Mouse (Mus musculus) myocyte (in vitro differentiated cells): ENCODE results near the gene Ctsf. TPM values are rescaled to one million over a fixed set of nuclear protein-coding genes. Genes with fewer than 3 reads are reported as not detected.

Experiments
- H3K27me3 ChIP-seq: one replicate; pipeline ENCODE4 v1.6.1; 2011; ENCODE audit not compliant: control insufficient read depth, insufficient read depth, insufficient read length
- H3K36me3 ChIP-seq: one replicate; pipeline ENCODE4 v1.6.1; 2011; ENCODE audit not compliant: control insufficient read depth, insufficient read depth
- H3K4me2 ChIP-seq: one replicate; pipeline ENCODE4 v1.6.1; 2011; ENCODE audit warnings: low read depth, control low read depth
- H3K4me3 ChIP-seq: one replicate; pipeline ENCODE4 v1.5.1; 2011; ENCODE audit warnings: mild to moderate bottlenecking, control low read depth, moderate library complexity
- H3K79me2 ChIP-seq: one replicate; pipeline ENCODE4 v1.6.1; 2011; ENCODE audit not compliant: control insufficient read depth, insufficient read depth
- H3ac ChIP-seq: one replicate; pipeline ENCODE4 v1.6.1; 2011; ENCODE audit not compliant: control insufficient read depth, insufficient read length
- CEBPB ChIP-seq: IDR thresholded peaks from 2 replicates; pipeline ENCODE4 v1.6.1; 2011; ENCODE audit warnings: mild to moderate bottlenecking, moderate library complexity; ENCODE audit not compliant: poor library complexity, insufficient read depth, severe bottlenecking
- E2F4 ChIP-seq: IDR thresholded peaks from one replicate; pipeline ENCODE4 v1.6.1; 2011; ENCODE audit warnings: mild to moderate bottlenecking, control low read depth, moderate library complexity; ENCODE audit not compliant: insufficient read depth
- MAX ChIP-seq: IDR thresholded peaks from one replicate; pipeline ENCODE4 v1.6.1; 2011; ENCODE audit warnings: low read depth, mild to moderate bottlenecking, control low read depth
- MYOD1 ChIP-seq, 3 experiments: IDR thresholded peaks; one replicate each; pipeline ENCODE4 v1.6.1; 2011; ENCODE audit warnings: control low read depth in 2 of 3, low read depth in 2 of 3, mild to moderate bottlenecking in 2 of 3, moderate library complexity in 1 of 3; ENCODE audit not compliant: insufficient read length in 2 of 3, control insufficient read depth in 1 of 3
- MYOG ChIP-seq, 3 experiments: IDR thresholded peaks; one replicate each; pipeline ENCODE4 v1.6.1; 2011; ENCODE audit warnings: control low read depth in 2 of 3, low read depth in 2 of 3, mild to moderate bottlenecking in 2 of 3; ENCODE audit not compliant: insufficient read length in 2 of 3, control insufficient read depth in 1 of 3, insufficient read depth in 1 of 3
- POLR2A ChIP-seq: IDR thresholded peaks from one replicate; pipeline ENCODE4 v1.6.1; 2011; ENCODE audit warnings: low read depth, mild to moderate bottlenecking, control low read depth, moderate library complexity; ENCODE audit not compliant: insufficient read length
- POLR2AphosphoS2 ChIP-seq: IDR thresholded peaks from one replicate; pipeline ENCODE4 v1.6.1; 2011; ENCODE audit warnings: low read depth, control low read depth; ENCODE audit not compliant: insufficient read length
- REST ChIP-seq: IDR thresholded peaks from one replicate; pipeline ENCODE4 v1.6.1; 2011; ENCODE audit warnings: mild to moderate bottlenecking, control low read depth, moderate library complexity; ENCODE audit not compliant: insufficient read depth, insufficient read length
- SRF ChIP-seq: IDR thresholded peaks from one replicate; pipeline ENCODE4 v1.6.1; 2011; ENCODE audit warnings: low read depth; ENCODE audit not compliant: control insufficient read depth, insufficient read length
- TCF12 ChIP-seq: IDR thresholded peaks from one replicate; pipeline ENCODE4 v1.6.1; 2011; ENCODE audit warnings: mild to moderate bottlenecking, control low read depth; ENCODE audit not compliant: poor library complexity, insufficient read depth, severe bottlenecking
- TCF3 ChIP-seq: IDR thresholded peaks from one replicate; pipeline ENCODE4 v1.6.1; 2011; ENCODE audit warnings: low read depth, control low read depth; ENCODE audit not compliant: insufficient read length
- USF1 ChIP-seq: IDR thresholded peaks from one replicate; pipeline ENCODE4 v1.6.1; 2011; ENCODE audit warnings: low read depth, mild to moderate bottlenecking, control low read depth, moderate library complexity
- polyA plus RNA-seq: library from polyadenylated mRNA; unstranded; fragments of >200 nt; fragmentation: generic; extraction: Trizol; gene quantifications from one replicate; pipeline ENCODE4 v1.2.1, GENCODE M21; 2012; ENCODE audit warnings: missing spikeins

Ctsf gene
- polyA plus RNA-seq, 1 experiment: 6.6 TPM

DNA sequence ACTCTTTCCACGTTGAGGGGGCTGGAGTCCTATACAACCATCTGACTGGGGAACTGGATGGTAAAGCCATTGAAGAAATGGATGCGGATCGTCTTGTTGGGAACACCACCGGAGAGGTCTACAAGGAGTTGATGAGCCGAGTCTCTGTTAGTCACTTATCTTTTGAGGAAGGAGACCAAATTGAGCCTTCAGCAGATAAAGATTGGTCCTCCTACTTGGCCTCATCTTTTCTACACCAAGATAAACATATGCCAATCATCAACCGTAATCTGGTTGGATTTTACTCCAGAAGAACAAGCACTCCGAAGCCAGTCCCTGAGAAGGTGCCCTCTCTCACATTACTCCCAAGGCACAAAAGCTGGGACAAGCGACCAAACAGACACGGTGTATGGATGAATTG, 14.1 kb upstream of the Ctsf start:
- Histone ChIP-seq H3K4me3 (no peak overlapping the region), H3K27me3 (peaks cover 35% of the 10 kb centered on the region), H3K4me2 (no peak overlapping the region), H3K79me2 (no peaks in the 10 kb centered on the region), H3ac (no peak overlapping the region), H3K36me3 (no peaks in the 10 kb centered on the region)
- TF ChIP-seq POLR2A (no peak), CEBPB (no peak), MYOG (IDR thresholded peaks at IDR 0.05; ENCODE audit: control insufficient read depth in 1 of 3, insufficient read depth in 1 of 3, insufficient read length in 2 of 3, low read depth in 2 of 3) (no peak), POLR2AphosphoS2 (no peak), TCF12 (no peak), MYOD1 (IDR thresholded peaks at IDR 0.05; ENCODE audit: control insufficient read depth in 1 of 3, insufficient read length in 2 of 3, low read depth in 2 of 3) (no peak)

- Histone ChIP-seq H3ac (no peak overlapping the region), H3K27me3 (peaks cover 35% of the 10 kb centered on the region), H3K4me2 (no peak overlapping the region), H3K4me3 (no peak overlapping the region), H3K79me2 (no peaks in the 10 kb centered on the region), H3K36me3 (no peaks in the 10 kb centered on the region)
- TF ChIP-seq SRF (no peak), POLR2AphosphoS2 (no peak), MYOG (IDR thresholded peaks at IDR 0.05; ENCODE audit: control insufficient read depth in 1 of 3, insufficient read depth in 1 of 3, insufficient read length in 2 of 3, low read depth in 2 of 3) (no peak), TCF12 (no peak), MYOD1 (IDR thresholded peaks at IDR 0.05; ENCODE audit: control insufficient read depth in 1 of 3, insufficient read length in 2 of 3, low read depth in 2 of 3) (no peak), MAX (no peak), POLR2A (no peak), REST (no peak), CEBPB (no peak), TCF3 (no peak), USF1 (no peak), E2F4 (no peak)
Measured at GRCm38 (mm10) chr19:4842611-4843010, 12.3 kb upstream of the Ctsf start.

DNA sequence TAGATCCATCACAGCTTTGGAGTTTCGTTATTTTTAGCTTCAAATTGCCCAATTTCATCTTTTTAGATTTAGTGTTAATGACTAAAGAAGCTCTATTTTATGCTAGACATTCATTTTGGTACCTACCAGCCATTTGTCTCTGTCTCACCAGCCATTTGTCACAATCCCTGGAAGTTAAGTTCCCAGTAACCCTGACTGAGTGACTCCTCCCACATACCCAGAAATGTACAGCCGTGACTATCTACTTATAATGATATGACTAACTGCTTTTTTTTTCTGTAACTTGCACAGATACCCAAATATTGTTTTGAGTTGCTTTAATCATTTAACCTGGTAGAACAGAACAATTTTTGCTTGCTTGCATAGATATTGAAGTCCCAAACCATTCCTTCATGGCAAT, 9.1 kb upstream of the Ctsf start:
- TF ChIP-seq CEBPB: no peak
- TF ChIP-seq MYOG (IDR thresholded peaks at IDR 0.05; ENCODE audit: control insufficient read depth in 1 of 3, insufficient read depth in 1 of 3, insufficient read length in 2 of 3, low read depth in 2 of 3): no peak
- TF ChIP-seq MAX: no peak
- TF ChIP-seq E2F4: no peak
- no peak for TF ChIP-seq POLR2A
- no peak for TF ChIP-seq POLR2AphosphoS2
- TF ChIP-seq MYOD1 (IDR thresholded peaks at IDR 0.05; ENCODE audit: control insufficient read depth in 1 of 3, insufficient read length in 2 of 3, low read depth in 2 of 3): no peak
- Histone ChIP-seq H3K4me3 (no peak overlapping the region), H3K79me2 (no peaks in the 10 kb centered on the region), H3K4me2 (no peak overlapping the region), H3ac (no peak overlapping the region), H3K27me3 (peaks cover 46% of the 10 kb centered on the region), H3K36me3 (no peaks in the 10 kb centered on the region)

- Histone ChIP-seq H3K79me2 (no peaks in the 10 kb centered on the region), H3ac (no peak overlapping the region), H3K36me3 (no peaks in the 10 kb centered on the region), H3K4me3 (no peak overlapping the region), H3K4me2 (no peak overlapping the region), H3K27me3 (peaks cover 37% of the 10 kb centered on the region)
- no peak for TF ChIP-seq REST
- no peak for TF ChIP-seq SRF
- no peak for TF ChIP-seq TCF12
- TF ChIP-seq MAX: no peak
- TF ChIP-seq USF1: no peak
- TF ChIP-seq POLR2A: no peak
- TF ChIP-seq CEBPB: no peak
- no peak for TF ChIP-seq E2F4
- no peak for TF ChIP-seq MYOG (IDR thresholded peaks at IDR 0.05; ENCODE audit: control insufficient read depth in 1 of 3, insufficient read depth in 1 of 3, insufficient read length in 2 of 3, low read depth in 2 of 3)
- no peak for TF ChIP-seq MYOD1 (IDR thresholded peaks at IDR 0.05; ENCODE audit: control insufficient read depth in 1 of 3, insufficient read length in 2 of 3, low read depth in 2 of 3)
- TF ChIP-seq POLR2AphosphoS2: no peak
- TF ChIP-seq TCF3: no peak
Measured at GRCm38 (mm10) chr19:4847490-4847889, 7.4 kb upstream of the Ctsf start.

GRCm38 (mm10) chr19:4849800-4850199, 5.1 kb upstream of the Ctsf start:
- H3K79me2 ChIP-seq: no peaks in the 10 kb centered on the region
- TF ChIP-seq TCF12: no peak
- TF ChIP-seq USF1: no peak
- no peak for TF ChIP-seq POLR2AphosphoS2
- TF ChIP-seq CEBPB: no peak
- TF ChIP-seq REST: no peak
- TF ChIP-seq MAX: no peak
- no peak for TF ChIP-seq MYOG (IDR thresholded peaks at IDR 0.05; ENCODE audit: control insufficient read depth in 1 of 3, insufficient read depth in 1 of 3, insufficient read length in 2 of 3, low read depth in 2 of 3)
- TF ChIP-seq SRF: no peak
- TF ChIP-seq TCF3: no peak
- TF ChIP-seq E2F4: no peak
- TF ChIP-seq POLR2A: no peak
- H3K27me3 ChIP-seq: peaks cover 38% of the 10 kb centered on the region
- H3K4me2 ChIP-seq: no peak overlapping the region
- H3ac ChIP-seq: no peak overlapping the region
- H3K4me3 ChIP-seq: no peak overlapping the region
- no peaks in the 10 kb centered on the region for H3K36me3 ChIP-seq
